Mouse (Mus musculus): ENCODE measurements at regions not wholly inside any gene's neighbourhood (a gene's known extent, or its start where the extent isn't known, plus 50 kb on each side); places are given as distances from the start of the nearest gene placed in this dataset.

DNA sequence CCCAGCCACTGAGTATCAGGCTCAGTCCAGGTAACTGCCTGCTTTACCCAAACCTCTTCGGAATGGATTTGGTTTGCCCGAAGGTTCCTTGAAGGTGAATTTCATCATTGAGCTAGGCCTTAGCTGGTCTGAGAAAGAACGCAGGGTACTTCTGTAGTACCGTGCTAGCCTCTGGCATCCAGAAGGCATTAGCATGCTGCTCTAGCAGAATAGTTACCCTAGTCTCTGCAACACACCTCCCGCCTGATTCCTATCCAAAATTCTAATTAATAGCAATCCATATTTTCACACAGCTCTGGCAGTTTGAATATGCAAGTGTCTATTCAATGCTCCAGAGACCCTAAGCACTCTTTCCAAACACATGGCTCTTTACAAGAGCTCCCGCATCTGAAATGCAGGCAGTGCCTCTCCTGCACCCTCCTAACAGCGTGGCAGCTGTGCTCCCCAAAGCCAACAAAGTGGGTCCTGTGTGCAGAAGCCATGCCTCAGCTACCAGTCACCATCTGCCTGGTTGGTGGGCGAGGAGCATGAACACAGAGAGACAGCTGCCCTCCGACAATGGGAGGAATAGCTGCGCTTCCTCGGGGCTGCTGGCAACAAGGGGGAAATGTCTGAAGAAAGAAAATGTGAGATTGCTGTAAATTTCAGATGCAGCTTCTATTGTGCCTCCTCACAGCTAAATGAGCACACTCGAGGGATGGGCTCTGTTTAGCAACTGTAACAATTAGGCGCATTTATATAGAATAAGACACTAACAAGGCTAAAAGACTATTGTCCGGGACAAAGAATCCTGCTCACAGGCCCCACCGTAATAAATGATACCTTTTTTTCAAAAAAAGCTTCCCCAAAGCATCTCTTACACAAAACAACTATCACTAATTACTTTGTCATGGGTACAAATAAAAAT, 198.6 kb downstream of the Sp3 start:
- Histone ChIP-seq H3K27ac (ENCODE audit: low read length) (no peak overlapping the region), H3K27me3 (ENCODE audit: control insufficient read depth, insufficient read depth, low read length) (no peaks in the 10 kb centered on the region), H3K36me3 (ENCODE audit: control insufficient read depth, insufficient read depth, low read length) (no peaks in the 10 kb centered on the region), H3K4me2 (ENCODE audit: low read depth, low read length) (no peak overlapping the region), H3K9me3 (replicated peaks; ENCODE audit: control insufficient read depth, low read length) (no peaks in the 10 kb centered on the region), H3K9ac (ENCODE audit: low read length) (no peak overlapping the region), H3K4me1 (ENCODE audit: control insufficient read depth, insufficient read depth, low read length) (no peaks in the 10 kb centered on the region), H3K4me3 (replicated peaks; ENCODE audit: low read length) (no peak overlapping the region)
- no peak for ATAC-seq (ENCODE audit: insufficient read depth, low FRiP score)
- 83% methylated on average over 15 of the region's 15 CpGs for WGBS

DNA sequence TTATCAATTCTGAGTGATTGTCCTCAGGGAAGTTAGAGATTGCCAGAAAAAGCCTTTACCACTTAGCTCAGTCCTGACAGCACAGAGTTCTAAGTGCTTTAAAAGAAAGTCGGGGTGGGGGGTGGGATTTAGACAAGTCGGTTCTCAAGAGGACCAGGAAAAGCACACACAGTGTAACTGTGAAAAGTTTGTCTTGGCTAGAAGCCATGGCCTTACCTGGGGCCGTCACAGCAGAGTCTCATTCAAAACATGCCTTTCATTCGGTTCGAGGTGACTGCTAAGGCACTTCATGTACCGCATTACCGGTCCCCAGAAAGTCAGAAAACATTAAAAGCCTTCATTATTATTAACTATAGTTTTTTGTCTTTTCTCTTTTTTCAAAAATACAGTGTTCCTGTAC, 197.9 kb downstream of the Sp3 start:
- Histone ChIP-seq H3K4me3 (replicated peaks; ENCODE audit: low read length) (no peak overlapping the region), H3K4me1 (ENCODE audit: control insufficient read depth, insufficient read depth, low read length) (no peaks in the 10 kb centered on the region), H3K9me3 (replicated peaks; ENCODE audit: control insufficient read depth, low read length) (no peaks in the 10 kb centered on the region), H3K4me2 (ENCODE audit: low read depth, low read length) (no peak overlapping the region), H3K9ac (ENCODE audit: low read length) (no peak overlapping the region), H3K27ac (ENCODE audit: low read length) (0 out of 2 replicates have a peak overlapping the region, but pooled peaks have one; percentile 17), H3K27me3 (ENCODE audit: control insufficient read depth, insufficient read depth, low read length) (no peaks in the 10 kb centered on the region), H3K36me3 (ENCODE audit: control insufficient read depth, insufficient read depth, low read length) (no peaks in the 10 kb centered on the region)
- 32% methylated on average over 7 of the region's 7 CpGs for WGBS
- ATAC-seq (ENCODE audit: insufficient read depth, low FRiP score) = peak; percentile 87

DNA sequence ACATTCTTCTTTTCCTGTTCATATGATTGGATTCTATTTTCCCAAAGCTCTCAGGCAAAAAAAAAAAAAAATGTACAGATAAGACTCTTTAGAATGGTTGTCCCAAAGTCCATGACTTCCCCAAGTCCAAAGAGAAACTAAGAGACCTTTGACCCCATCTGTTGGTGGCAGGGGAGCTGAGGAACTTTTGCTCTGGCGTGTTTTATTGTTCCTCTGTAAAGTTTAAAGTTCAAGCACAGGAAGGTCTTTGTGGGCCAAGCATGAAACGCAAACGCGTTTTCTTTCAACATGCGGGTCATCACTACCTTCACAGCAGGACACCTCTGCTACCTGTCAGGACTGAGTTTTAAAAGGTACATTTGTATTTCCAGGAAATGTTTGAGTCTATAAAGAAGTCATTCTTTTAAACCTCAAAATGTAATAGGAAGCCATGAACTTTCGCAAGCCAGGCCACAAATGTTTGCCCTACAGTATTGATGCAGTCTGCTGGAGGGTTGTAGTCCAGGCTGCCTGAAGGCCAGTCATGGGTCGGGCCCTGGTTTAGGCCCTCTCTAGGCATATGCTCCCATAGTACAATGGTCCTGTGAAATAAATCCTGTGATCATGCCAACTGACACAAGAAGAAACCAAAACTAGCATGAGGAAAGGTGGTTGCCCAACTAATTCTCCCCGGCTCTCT, 194.7 kb downstream of the Sp3 start:
- no peak for ATAC-seq (ENCODE audit: insufficient read depth, low FRiP score)
- no peak overlapping the region for H3K4me2 ChIP-seq (ENCODE audit: low read depth, low read length)
- no peaks in the 10 kb centered on the region for H3K36me3 ChIP-seq (ENCODE audit: control insufficient read depth, insufficient read depth, low read length)
- no peak overlapping the region for H3K4me3 ChIP-seq (replicated peaks; ENCODE audit: low read length)
- no peaks in the 10 kb centered on the region for H3K9me3 ChIP-seq (replicated peaks; ENCODE audit: control insufficient read depth, low read length)
- no peak overlapping the region for H3K9ac ChIP-seq (ENCODE audit: low read length)
- H3K27ac ChIP-seq (ENCODE audit: low read length) = 0 out of 2 replicates have a peak overlapping the region, but pooled peaks have one; percentile 11
- H3K4me1 ChIP-seq (ENCODE audit: control insufficient read depth, insufficient read depth, low read length) = no peaks in the 10 kb centered on the region
- WGBS = 78% methylated on average over 8 of the region's 8 CpGs
- H3K27me3 ChIP-seq (ENCODE audit: control insufficient read depth, insufficient read depth, low read length) = no peaks in the 10 kb centered on the region

DNA sequence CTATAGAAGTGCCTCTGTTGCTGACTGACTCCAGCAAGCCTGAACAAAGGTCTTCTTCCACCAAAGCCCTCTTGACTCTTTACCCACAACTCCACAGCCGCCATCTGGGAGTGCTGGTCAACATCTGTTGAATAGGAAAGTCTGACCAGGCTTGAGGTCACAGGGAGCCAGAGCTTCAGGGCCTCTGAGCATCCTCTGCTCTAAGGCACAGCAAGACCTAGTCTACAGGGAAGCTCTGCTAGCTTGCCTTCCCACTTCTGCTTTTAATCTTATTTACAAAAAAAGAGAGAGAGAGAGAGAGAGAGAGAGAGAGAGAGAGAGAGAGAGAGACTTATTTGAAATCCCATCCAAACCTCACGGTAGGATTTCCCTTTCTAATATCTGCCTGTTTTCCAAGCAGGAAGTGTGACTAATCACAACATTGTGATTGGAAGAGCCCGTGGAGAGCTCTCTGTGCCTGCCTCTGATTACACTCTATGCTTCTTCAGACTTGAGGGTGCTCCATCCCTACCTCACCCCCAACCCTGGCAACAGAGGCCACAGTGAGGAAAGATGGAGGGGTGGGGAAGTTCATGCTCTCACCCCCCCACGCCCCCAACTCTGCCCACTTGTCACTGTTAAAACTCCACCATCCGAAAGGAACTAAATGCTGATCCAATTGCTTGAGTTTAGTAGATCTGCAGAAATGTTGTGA, 194.1 kb downstream of the Sp3 start:
- Histone ChIP-seq H3K4me1 (ENCODE audit: control insufficient read depth, insufficient read depth, low read length) (no peaks in the 10 kb centered on the region), H3K27me3 (ENCODE audit: control insufficient read depth, insufficient read depth, low read length) (no peaks in the 10 kb centered on the region), H3K9me3 (replicated peaks; ENCODE audit: control insufficient read depth, low read length) (no peaks in the 10 kb centered on the region), H3K36me3 (ENCODE audit: control insufficient read depth, insufficient read depth, low read length) (no peaks in the 10 kb centered on the region), H3K4me3 (replicated peaks; ENCODE audit: low read length) (no peak overlapping the region), H3K9ac (ENCODE audit: low read length) (no peak overlapping the region), H3K4me2 (ENCODE audit: low read depth, low read length) (no peak overlapping the region), H3K27ac (ENCODE audit: low read length) (no peak overlapping the region)
- ATAC-seq (ENCODE audit: insufficient read depth, low FRiP score) = no peak
- 48% methylated on average over 5 of the region's 5 CpGs for WGBS

DNA sequence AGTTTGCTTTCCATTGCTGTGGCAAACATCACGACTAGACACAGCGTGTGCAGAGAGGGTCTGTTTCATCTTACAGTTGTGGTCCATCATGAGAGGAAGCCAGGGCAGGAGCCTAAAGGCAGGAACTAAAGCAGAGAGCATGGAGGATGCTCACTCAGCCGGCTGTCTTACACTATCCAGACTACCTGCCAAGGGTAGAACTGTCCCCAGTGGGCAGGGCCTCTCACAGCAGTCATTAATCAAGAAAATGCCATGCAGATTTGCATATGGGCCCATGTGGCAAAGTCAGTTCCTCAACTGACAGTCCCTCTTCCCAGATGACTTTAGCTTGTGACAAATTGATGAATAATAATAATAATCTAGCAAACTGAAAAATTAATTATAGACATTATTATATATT, 192.6 kb downstream of the Sp3 start:
- ATAC-seq (ENCODE audit: insufficient read depth, low FRiP score) = no peak
- Histone ChIP-seq H3K4me2 (ENCODE audit: low read depth, low read length) (no peak overlapping the region), H3K9me3 (replicated peaks; ENCODE audit: control insufficient read depth, low read length) (no peaks in the 10 kb centered on the region), H3K27me3 (ENCODE audit: control insufficient read depth, insufficient read depth, low read length) (no peaks in the 10 kb centered on the region), H3K27ac (ENCODE audit: low read length) (no peak overlapping the region), H3K4me3 (replicated peaks; ENCODE audit: low read length) (no peak overlapping the region), H3K9ac (ENCODE audit: low read length) (no peak overlapping the region), H3K4me1 (ENCODE audit: control insufficient read depth, insufficient read depth, low read length) (no peaks in the 10 kb centered on the region), H3K36me3 (ENCODE audit: control insufficient read depth, insufficient read depth, low read length) (no peaks in the 10 kb centered on the region)
- WGBS = 71% methylated on average over 3 of the region's 3 CpGs

DNA sequence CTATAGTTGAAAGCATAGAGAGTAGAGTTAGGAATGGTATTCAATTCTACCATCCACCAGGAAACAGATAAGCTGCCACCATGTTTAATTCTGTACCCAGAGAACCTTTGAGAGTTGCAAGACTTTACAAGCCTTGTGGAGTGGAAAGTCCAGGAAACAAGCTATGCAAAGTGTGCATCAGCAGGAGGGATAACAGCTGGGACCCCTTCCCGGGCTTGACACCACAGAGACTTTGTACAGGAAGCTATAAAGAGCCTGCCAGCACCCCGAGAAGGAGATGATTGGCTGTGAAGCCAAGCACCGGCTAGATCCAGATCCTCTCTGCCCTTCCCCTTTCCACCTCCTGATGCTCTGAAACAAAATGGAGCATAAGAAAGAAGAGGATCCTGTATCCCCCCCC, 188.8 kb downstream of the Sp3 start:
- no peaks in the 10 kb centered on the region for H3K36me3 ChIP-seq (ENCODE audit: control insufficient read depth, insufficient read depth, low read length)
- ATAC-seq (ENCODE audit: insufficient read depth, low FRiP score) = no peak
- 48% methylated on average over 3 of the region's 3 CpGs for WGBS

DNA sequence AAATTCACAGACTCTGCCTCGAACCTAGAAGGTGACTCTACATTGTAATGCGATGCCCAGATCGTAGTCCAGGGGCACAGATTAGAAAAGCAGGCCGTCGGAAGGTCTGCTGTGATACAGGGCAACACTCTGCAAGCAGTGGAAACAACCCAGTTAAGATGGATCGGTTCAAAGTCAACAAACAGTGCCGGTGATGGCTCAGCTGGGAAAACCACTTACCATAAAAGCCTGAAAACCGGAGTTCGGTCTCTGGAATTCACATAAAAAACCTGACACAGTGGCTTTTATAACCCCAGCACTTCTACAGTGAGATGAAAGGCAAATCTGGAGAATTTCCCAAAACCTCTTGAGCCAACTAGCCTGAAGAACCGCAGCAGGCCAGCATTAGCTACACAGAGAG, 186.8 kb downstream of the Sp3 start:
- Histone ChIP-seq H3K4me2 (ENCODE audit: low read depth, low read length) (no peak overlapping the region), H3K4me1 (ENCODE audit: control insufficient read depth, insufficient read depth, low read length) (no peaks in the 10 kb centered on the region), H3K4me3 (replicated peaks; ENCODE audit: low read length) (no peak overlapping the region), H3K9me3 (replicated peaks; ENCODE audit: control insufficient read depth, low read length) (no peaks in the 10 kb centered on the region), H3K9ac (ENCODE audit: low read length) (no peak overlapping the region), H3K27ac (ENCODE audit: low read length) (no peak overlapping the region), H3K36me3 (ENCODE audit: control insufficient read depth, insufficient read depth, low read length) (no peaks in the 10 kb centered on the region), H3K27me3 (ENCODE audit: control insufficient read depth, insufficient read depth, low read length) (no peaks in the 10 kb centered on the region)
- 35% methylated on average over 10 of the region's 10 CpGs for WGBS
- no peak for ATAC-seq (ENCODE audit: insufficient read depth, low FRiP score)

More for the DNA sequence above, 188.8 kb downstream of the Sp3 start:
- Histone ChIP-seq H3K27me3 (ENCODE audit: control insufficient read depth, insufficient read depth, low read length) (no peaks in the 10 kb centered on the region), H3K4me2 (ENCODE audit: low read depth, low read length) (no peak overlapping the region), H3K4me3 (replicated peaks; ENCODE audit: low read length) (no peak overlapping the region), H3K27ac (ENCODE audit: low read length) (no peak overlapping the region), H3K9me3 (replicated peaks; ENCODE audit: control insufficient read depth, low read length) (no peaks in the 10 kb centered on the region), H3K9ac (ENCODE audit: low read length) (no peak overlapping the region), H3K4me1 (ENCODE audit: control insufficient read depth, insufficient read depth, low read length) (no peaks in the 10 kb centered on the region)

DNA sequence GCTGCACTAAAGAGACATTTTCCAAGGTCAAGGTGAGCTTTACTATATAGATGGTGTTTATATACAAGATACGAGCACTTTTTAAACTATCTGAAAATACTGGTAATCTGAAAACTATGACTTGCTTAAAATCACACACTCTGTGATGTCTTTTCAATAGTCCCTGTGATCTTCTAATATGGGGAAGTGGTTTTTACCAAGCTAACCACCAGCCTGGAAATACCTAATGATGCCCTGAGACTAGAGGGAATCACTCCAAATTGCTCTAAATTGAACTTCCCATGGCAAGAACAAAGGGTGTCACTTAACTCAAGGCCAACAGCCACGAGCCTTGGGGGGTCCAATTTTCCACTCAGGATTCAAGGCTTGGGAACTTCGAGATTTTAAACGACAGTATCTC, 185.7 kb downstream of the Sp3 start:
- Histone ChIP-seq H3K36me3 (ENCODE audit: control insufficient read depth, insufficient read depth, low read length) (no peaks in the 10 kb centered on the region), H3K4me2 (ENCODE audit: low read depth, low read length) (no peak overlapping the region), H3K4me1 (ENCODE audit: control insufficient read depth, insufficient read depth, low read length) (no peaks in the 10 kb centered on the region), H3K4me3 (replicated peaks; ENCODE audit: low read length) (no peak overlapping the region), H3K9ac (ENCODE audit: low read length) (no peak overlapping the region), H3K27me3 (ENCODE audit: control insufficient read depth, insufficient read depth, low read length) (no peaks in the 10 kb centered on the region), H3K27ac (ENCODE audit: low read length) (no peak overlapping the region), H3K9me3 (replicated peaks; ENCODE audit: control insufficient read depth, low read length) (no peaks in the 10 kb centered on the region)
- no peak for ATAC-seq (ENCODE audit: insufficient read depth, low FRiP score)
- 72% methylated on average over 4 of the region's 4 CpGs for WGBS

Data from stomach, embryonic 16.5 days (tissue).